Mouse (Mus musculus): ENCODE results near the gene Acnat1. TPM values are rescaled to one million over a fixed set of nuclear protein-coding genes. Genes with fewer than 3 reads are reported as not detected.
"Not testable (repeated sequence)": the region's sequence is repeated elsewhere in the genome, so short reads cannot be mapped to it uniquely, and the experiment has no call there.

The Acnat1 gene
- not detected in 2 replicates for polyA plus RNA-seq (2012; ENCODE audit: insufficient read depth, insufficient read length, missing spikeins)

DNA sequence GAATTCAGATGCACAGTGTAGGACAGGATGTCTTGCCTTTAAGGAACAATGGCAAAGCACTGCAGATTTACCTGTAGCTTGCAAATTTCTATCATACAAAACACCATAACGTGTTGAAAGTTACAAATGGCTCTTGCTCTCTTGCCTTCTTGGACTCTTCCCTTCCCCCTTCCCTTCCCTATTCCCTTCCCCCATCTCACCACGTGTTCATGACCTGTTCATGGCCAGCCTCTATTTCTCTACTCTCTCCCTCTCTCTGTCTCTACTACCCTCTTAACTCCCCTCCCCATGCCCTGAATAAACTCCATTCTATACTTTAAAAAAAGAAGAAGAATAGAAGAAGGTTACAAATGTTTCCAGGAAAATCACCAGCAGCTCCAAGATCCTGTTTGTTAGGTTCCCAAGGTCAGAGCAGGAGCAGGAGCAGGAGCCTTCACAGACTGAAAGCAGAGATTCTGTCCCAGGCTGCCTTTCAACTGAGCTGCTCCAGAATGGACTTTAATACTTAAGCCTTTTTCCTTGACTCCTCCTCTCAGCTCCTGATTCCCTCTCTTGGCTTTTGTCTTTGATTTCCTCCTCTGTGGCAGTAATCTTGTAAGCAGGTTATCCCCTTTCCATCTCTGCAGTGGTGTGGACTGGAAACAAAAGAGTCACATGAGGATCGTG lies at the start of gene Acnat1:
Gene Acnat1 (minus strand): TSS at position 478 of the 666 bp plus-strand sequence.
- Histone ChIP-seq H3K4me3 (ENCODE audit: insufficient read depth, low read depth, low read length) (no peak within 1 kb of the TSS), H3K27ac (replicated peaks; ENCODE audit: low read depth, low read length) (no peak within 1 kb of the TSS)

GRCm38 (mm10) chr4:49522576-49522975 lies 48.9 kb upstream of the Acnat1 start:
- Histone ChIP-seq H3K4me3 (ENCODE audit: insufficient read depth, low read depth, low read length) (peak overlapping the region; percentile 29; the same call in 1 of the 2 replicates), H3K27ac (replicated peaks; ENCODE audit: low read depth, low read length) (no peak overlapping the region), H3K4me1 (ENCODE audit: control insufficient read depth, insufficient read depth, insufficient read length, low read length) (peaks cover 6% of the 10 kb centered on the region)

More for the DNA sequence above, at the start of gene Acnat1:
- H3K4me1 ChIP-seq (ENCODE audit: control insufficient read depth, insufficient read depth, insufficient read length, low read length) = no peaks in the 10 kb centered on the region

- peaks cover 6% of the 10 kb centered on the region for H3K4me1 ChIP-seq (ENCODE audit: control insufficient read depth, insufficient read depth, insufficient read length, low read length)
- H3K4me3 ChIP-seq (ENCODE audit: insufficient read depth, low read depth, low read length) = peak overlapping the region; percentile 85
- H3K27ac ChIP-seq (replicated peaks; ENCODE audit: low read depth, low read length) = peak overlapping the region; percentile 29; the same call in 1 of the 2 replicates
These were observed 47.6 kb upstream of the Acnat1 start for GRCm38 (mm10) chr4:49521346-49521745.

DNA sequence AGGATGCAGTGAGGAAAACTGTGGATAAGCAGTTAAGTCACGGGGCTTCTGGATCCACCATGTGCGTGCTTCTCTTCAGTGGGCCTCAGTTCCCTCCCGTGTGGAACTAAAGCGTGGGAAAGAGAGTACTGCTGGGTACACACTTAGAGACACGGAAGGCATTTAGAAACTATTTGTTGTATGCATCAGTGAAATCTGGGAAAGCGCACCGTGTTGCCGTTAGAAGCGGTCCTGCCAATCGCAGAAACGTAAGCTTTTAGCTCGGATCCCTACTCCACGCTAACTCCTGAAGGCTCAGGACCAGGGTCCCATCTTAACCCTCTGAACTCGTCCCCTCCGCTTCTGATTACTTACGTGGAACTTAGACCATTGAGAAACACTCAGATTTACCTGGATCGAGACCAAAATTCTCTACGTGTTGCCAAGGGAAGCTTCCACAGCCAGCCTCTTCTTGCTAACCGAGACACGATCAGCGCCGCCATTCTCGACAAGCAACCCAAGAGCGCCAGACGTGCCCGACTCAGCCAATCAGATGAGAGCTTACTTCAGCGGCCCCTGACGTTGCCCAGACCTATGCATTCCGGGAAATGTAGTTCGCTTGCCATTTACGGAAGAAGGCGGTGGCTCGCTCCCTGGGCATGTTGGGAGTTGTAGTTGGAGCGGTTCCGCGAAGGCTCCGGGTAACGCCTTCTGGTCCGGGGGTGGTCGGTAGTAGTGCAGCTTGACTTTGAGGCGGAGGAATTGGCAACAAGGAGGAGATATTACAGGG lies 47.0 kb upstream of the Acnat1 start, which contains the start of the genes Mrpl50 and Zfp189:
Gene Mrpl50 (minus strand): TSS at position 522 of the 769 bp plus-strand sequence.
Gene Zfp189 (plus strand): TSS at position 605 of the 769 bp plus-strand sequence.
- peak within 1 kb of the TSS; percentile 85 for H3K4me3 ChIP-seq (ENCODE audit: insufficient read depth, low read depth, low read length)
- H3K4me1 ChIP-seq (ENCODE audit: control insufficient read depth, insufficient read depth, insufficient read length, low read length) = peaks cover 6% of the 10 kb centered on the region
- H3K27ac ChIP-seq (replicated peaks; ENCODE audit: low read depth, low read length) = peak within 1 kb of the TSS; percentile 78

GRCm38 (mm10) chr4:49519476-49519875 lies 45.8 kb upstream of the Acnat1 start:
- no peak overlapping the region for H3K4me3 ChIP-seq (ENCODE audit: insufficient read depth, low read depth, low read length)
- H3K27ac ChIP-seq (replicated peaks; ENCODE audit: low read depth, low read length) = no peak overlapping the region
- peaks cover 6% of the 10 kb centered on the region for H3K4me1 ChIP-seq (ENCODE audit: control insufficient read depth, insufficient read depth, insufficient read length, low read length)

DNA sequence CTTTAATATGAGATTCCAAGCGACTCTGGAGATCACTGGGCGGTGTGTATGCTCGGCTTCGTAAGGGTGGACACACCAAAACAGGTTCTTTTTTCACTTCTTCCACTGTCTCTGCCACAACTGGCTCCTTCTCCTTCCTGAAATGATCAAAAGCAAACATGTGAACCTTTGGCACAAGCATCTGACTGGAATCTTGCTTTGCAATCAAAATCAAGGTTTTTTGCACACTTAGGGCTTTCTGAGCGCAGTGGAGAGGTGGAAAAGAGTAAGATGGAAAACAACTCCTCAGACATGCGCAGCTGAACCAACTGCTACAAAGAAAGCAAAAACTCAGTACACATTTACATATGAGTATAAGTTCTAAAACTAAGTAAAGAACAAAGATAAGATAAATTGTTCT lies 40.7 kb upstream of the Acnat1 start:
- no peak overlapping the region for H3K4me3 ChIP-seq (ENCODE audit: insufficient read depth, low read depth, low read length)
- H3K27ac ChIP-seq (replicated peaks; ENCODE audit: low read depth, low read length) = no peak overlapping the region
- H3K4me1 ChIP-seq (ENCODE audit: control insufficient read depth, insufficient read depth, insufficient read length, low read length) = no peaks in the 10 kb centered on the region

GRCm38 (mm10) chr4:49512636-49513035 lies 38.9 kb upstream of the Acnat1 start:
- Histone ChIP-seq H3K4me1 (ENCODE audit: control insufficient read depth, insufficient read depth, insufficient read length, low read length) (no peaks in the 10 kb centered on the region), H3K4me3 (ENCODE audit: insufficient read depth, low read depth, low read length) (no peak overlapping the region), H3K27ac (replicated peaks; ENCODE audit: low read depth, low read length) (no peak overlapping the region)

GRCm38 (mm10) chr4:49510236-49510835 lies 36.6 kb upstream of the Acnat1 start:
- not testable (repeated sequence) for H3K4me3 ChIP-seq (ENCODE audit: insufficient read depth, low read depth, low read length)

GRCm38 (mm10) chr4:49509183-49509582 lies 35.5 kb upstream of the Acnat1 start:
- Histone ChIP-seq H3K4me1 (ENCODE audit: control insufficient read depth, insufficient read depth, insufficient read length, low read length) (no peaks in the 10 kb centered on the region), H3K27ac (replicated peaks; ENCODE audit: low read depth, low read length) (no peak overlapping the region), H3K4me3 (ENCODE audit: insufficient read depth, low read depth, low read length) (no peak overlapping the region)

More at GRCm38 (mm10) chr4:49510236-49510835, 36.6 kb upstream of the Acnat1 start:
- H3K27ac ChIP-seq (replicated peaks; ENCODE audit: low read depth, low read length); H3K4me1 ChIP-seq (ENCODE audit: control insufficient read depth, insufficient read depth, insufficient read length, low read length): not testable (repeated sequence)

GRCm38 (mm10) chr4:49506386-49506785 lies 32.7 kb upstream of the Acnat1 start, which contains the start of gene Baat:
TSS of gene Baat (minus strand) at chr4:49506557.
- H3K27ac ChIP-seq (replicated peaks; ENCODE audit: low read depth, low read length) = no peak within 1 kb of the TSS
- H3K4me3 ChIP-seq (ENCODE audit: insufficient read depth, low read depth, low read length) = no peak within 1 kb of the TSS
- no peaks in the 10 kb centered on the region for H3K4me1 ChIP-seq (ENCODE audit: control insufficient read depth, insufficient read depth, insufficient read length, low read length)

DNA sequence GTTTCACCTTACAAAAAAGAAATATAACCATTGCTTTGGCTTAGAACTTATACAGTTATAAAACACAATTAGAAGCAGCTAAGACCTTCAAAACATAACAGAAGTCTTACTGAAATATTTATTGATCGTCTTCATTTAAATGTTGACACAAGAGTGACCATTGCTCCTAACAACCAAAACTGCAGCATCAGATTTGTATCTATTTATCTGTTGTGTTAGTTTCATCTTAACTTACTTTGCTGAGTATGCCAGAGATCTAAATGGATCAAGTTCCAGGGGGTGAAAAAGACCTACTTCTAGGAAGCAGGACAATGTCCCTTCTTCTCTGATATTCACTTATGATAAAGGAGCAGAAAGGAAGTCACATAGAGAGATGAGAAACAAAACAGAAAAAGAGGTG lies 29.9 kb upstream of the Acnat1 start:
- H3K4me3 ChIP-seq (ENCODE audit: insufficient read depth, low read depth, low read length) = no peak overlapping the region
- H3K27ac ChIP-seq (replicated peaks; ENCODE audit: low read depth, low read length) = no peak overlapping the region
- H3K4me1 ChIP-seq (ENCODE audit: control insufficient read depth, insufficient read depth, insufficient read length, low read length) = no peaks in the 10 kb centered on the region

- H3K27ac ChIP-seq (replicated peaks; ENCODE audit: low read depth, low read length); H3K4me3 ChIP-seq (ENCODE audit: insufficient read depth, low read depth, low read length); H3K4me1 ChIP-seq (ENCODE audit: control insufficient read depth, insufficient read depth, insufficient read length, low read length): not testable (repeated sequence)
These were observed 12.4 kb upstream of the Acnat1 start for GRCm38 (mm10) chr4:49485934-49486650.

- no peak overlapping the region for H3K4me3 ChIP-seq (ENCODE audit: insufficient read depth, low read depth, low read length)
- H3K4me1 ChIP-seq (ENCODE audit: control insufficient read depth, insufficient read depth, insufficient read length, low read length) = no peaks in the 10 kb centered on the region
- H3K27ac ChIP-seq (replicated peaks; ENCODE audit: low read depth, low read length) = no peak overlapping the region
These were observed 11.7 kb upstream of the Acnat1 start for GRCm38 (mm10) chr4:49485442-49485841.

DNA sequence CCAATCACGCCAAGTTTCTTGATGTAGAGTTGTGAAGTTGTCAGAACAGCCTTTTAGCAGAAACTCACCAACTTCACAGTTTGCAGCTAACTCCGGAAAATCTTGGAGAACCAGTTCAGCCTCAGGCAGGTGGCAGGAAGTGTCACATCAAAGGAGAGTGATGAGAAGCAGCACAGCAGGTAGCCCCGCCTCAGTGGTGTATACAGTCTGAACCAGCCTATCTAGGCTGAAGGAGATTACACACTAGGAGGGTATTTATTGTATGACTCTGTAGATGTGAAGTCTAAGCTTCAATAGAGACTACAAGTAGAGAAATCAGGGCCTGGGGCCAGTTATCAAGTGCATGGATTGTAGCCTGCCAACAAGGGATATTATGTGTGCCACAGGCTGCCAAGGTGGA lies 7.2 kb upstream of the Acnat1 start:
- Histone ChIP-seq H3K27ac (replicated peaks; ENCODE audit: low read depth, low read length) (no peak overlapping the region), H3K4me3 (ENCODE audit: insufficient read depth, low read depth, low read length) (no peak overlapping the region), H3K4me1 (ENCODE audit: control insufficient read depth, insufficient read depth, insufficient read length, low read length) (no peaks in the 10 kb centered on the region)
